Mouse (Mus musculus): ENCODE measurements around the gene Lin28b.

DNA sequence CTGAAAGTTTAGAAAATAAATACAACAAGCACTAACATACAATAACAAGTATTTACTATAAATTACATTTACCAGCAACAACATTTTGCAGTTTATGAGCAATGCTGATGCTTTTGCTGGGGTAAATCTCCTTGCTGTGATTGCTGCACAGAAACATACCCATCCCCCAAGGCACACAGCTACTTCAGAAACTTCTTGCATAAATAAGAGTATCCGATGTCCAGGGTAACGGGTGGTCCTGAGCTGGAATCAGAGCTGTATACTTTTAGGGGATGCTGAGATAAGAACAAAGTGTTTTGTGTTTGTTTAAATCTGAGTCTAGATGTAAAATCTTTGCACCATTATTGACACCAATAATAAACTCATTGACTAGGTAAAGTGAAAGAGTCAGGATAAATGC lies 28.1 kb downstream of the Lin28b start:
- TF ChIP-seq CTCF (IDR thresholded peaks at IDR 0.05; ENCODE audit: extremely low read depth, insufficient read depth, insufficient read length, insufficient replicate concordance) (no peak), POLR2A (IDR thresholded peaks at IDR 0.05; ENCODE audit: low read depth, low read length) (no peak)
